Mouse (Mus musculus) liver, postnatal 0 days (tissue): ENCODE measurements at regions not wholly inside any gene's neighbourhood (a gene's known extent, or its start where the extent isn't known, plus 50 kb on each side); places are given as distances from the start of the nearest gene placed in this dataset.

ENCODE experiments used
- CTCF ChIP-seq: sonication (generic); IDR thresholded peaks from 2 replicates; pipeline ENCODE4 v1.5.1; 2016; ENCODE audit warnings: antibody characterized with exemption, low read depth
- EP300 ChIP-seq: IDR thresholded peaks from 2 replicates; pipeline ENCODE4 v1.6.1; 2016; ENCODE audit warnings: antibody characterized with exemption, low read depth, mild to moderate bottlenecking

- no peak for TF ChIP-seq CTCF
- TF ChIP-seq EP300, result no peak
Observed at GRCm38 (mm10) chr3:130947880-130948279, 162.4 kb upstream of the Lef1 start.
